Mouse (Mus musculus) lung, postnatal 0 days (tissue): ENCODE data around the gene Crtc2.

Source experiments
- CTCF ChIP-seq: IDR thresholded peaks from 2 replicates; pipeline ENCODE4 v1.5.1; 2016; ENCODE audit warnings: antibody characterized with exemption, mild to moderate bottlenecking
- EP300 ChIP-seq: IDR thresholded peaks from 2 replicates; pipeline ENCODE4 v1.6.1; 2016; ENCODE audit warnings: antibody characterized with exemption, mild to moderate bottlenecking, control low read depth

DNA sequence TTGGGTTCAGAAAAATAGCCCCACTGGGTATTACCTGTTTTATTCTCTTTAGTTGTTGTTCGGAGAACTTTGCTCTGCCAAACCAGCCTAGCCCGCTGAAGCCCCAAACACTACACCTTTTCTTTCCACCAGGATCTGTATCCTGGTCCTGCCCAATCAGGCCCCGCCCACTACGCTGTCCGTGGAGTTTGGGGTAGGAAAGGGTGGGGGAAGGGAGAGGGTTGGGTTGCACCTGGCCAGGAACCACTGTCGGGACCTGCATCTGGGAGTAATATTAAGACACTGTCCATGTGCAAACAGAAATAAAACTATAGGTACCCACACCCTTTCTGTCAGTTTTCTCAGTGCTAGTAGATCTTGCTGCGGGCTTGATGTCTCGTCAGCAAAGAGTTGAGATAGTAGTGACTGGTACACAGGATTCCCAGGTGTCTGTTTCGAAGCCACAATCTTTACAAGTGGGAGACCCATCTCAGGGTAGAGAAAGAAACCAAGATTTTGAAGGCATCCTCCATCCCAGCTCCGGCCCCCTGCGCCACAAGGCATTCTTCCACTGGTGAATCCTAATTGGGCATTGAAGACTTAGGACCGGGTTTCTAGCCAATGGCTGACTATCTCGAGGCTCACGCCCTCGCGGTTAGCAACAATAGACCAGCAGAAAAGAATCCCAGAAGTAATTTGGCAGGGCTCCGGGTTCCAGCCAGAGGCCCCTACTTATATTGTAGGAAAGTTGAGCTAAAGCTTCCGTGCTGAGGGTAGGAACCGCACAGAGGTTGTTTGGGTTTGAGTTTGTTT lies 10.8 kb upstream of the Crtc2 start, which contains the start of gene Creb3l4:
- TF ChIP-seq EP300 (0 out of 2 replicates have a peak, but pooled peaks have one; percentile 30), CTCF (no peak)
